Mouse (Mus musculus): ENCODE results near the gene Lrp5.

- no peak for TF ChIP-seq CTCF (IDR thresholded peaks at IDR 0.05; ENCODE audit: borderline replicate concordance, extremely low read depth, insufficient read depth, insufficient read length)
- no peak for TF ChIP-seq POLR2A (IDR thresholded peaks at IDR 0.05; ENCODE audit: borderline replicate concordance, extremely low read depth, insufficient read depth, insufficient read length, poor library complexity, severe bottlenecking)
Observed at GRCm38 (mm10) chr19:3681310-3681934, 4.9 kb downstream of the Lrp5 start.

Measured in brain, embryonic 14.5 days (tissue).